Mouse (Mus musculus) MEL (cell line): ENCODE results near the gene Cntnap5b. TPM values are rescaled to one million over a fixed set of nuclear protein-coding genes. Genes with fewer than 3 reads are reported as not detected.

Experiments
- DNase-seq: peaks from one replicate; pipeline ENCODE4 v3.0.0; 2011; ENCODE audit warnings: low read depth, low spot score
- H3K27ac ChIP-seq: 2 replicates; pipeline ENCODE4 v1.5.1; 2012; ENCODE audit warnings: low read depth, mild to moderate bottlenecking, control low read depth, low read length, moderate library complexity; ENCODE audit not compliant: control insufficient read depth
- H3K27me3 ChIP-seq, 2 experiments: fragments of 150-350 bp in 1 of 2; sonication (generic) in 1 of 2; 2 replicates each; pipeline ENCODE4 v1.6.1; 2012; ENCODE audit warnings: low read length in 2 of 2, mild to moderate bottlenecking in 2 of 2, improper control_type of control experiment in 1 of 2, moderate library complexity in 1 of 2; ENCODE audit not compliant: insufficient read depth in 2 of 2, control insufficient read depth in 1 of 2
- H3K36me3 ChIP-seq, 2 experiments: 2 replicates each; pipeline ENCODE4 v1.6.1; 2012 to 2014; ENCODE audit warnings: low read length in 2 of 2, improper control_type of control experiment in 1 of 2, inconsistent platforms in 1 of 2, mild to moderate bottlenecking in 1 of 2; ENCODE audit not compliant: insufficient read depth in 2 of 2, control insufficient read depth in 1 of 2
- H3K4me1 ChIP-seq, 2 experiments: fragments of 150-350 bp in 1 of 2; sonication (generic) in 1 of 2; 2 replicates each; pipeline ENCODE4 v1.6.1; 2012; ENCODE audit warnings: low read length in 2 of 2, improper control_type of control experiment in 1 of 2, mild to moderate bottlenecking in 1 of 2; ENCODE audit not compliant: insufficient read depth in 2 of 2, control insufficient read depth in 1 of 2
- H3K4me3 ChIP-seq, 2 experiments: fragments of 150-350 bp in 1 of 2; sonication (generic) in 1 of 2; 2 replicates each; pipeline ENCODE4 v1.5.1; 2012; ENCODE audit warnings: low read depth in 2 of 2, low read length in 2 of 2, mild to moderate bottlenecking in 2 of 2, moderate library complexity in 2 of 2, control low read depth in 1 of 2, improper control_type of control experiment in 1 of 2; ENCODE audit not compliant: control insufficient read depth in 1 of 2, insufficient read depth in 1 of 2
- H3K79me2 ChIP-seq: 2 replicates; pipeline ENCODE4 v1.6.1; 2012; ENCODE audit warnings: mild to moderate bottlenecking, low read length, moderate library complexity; ENCODE audit not compliant: control insufficient read depth, poor library complexity, insufficient read depth
- H3K9ac ChIP-seq: 2 replicates; pipeline ENCODE4 v1.6.1; 2012; ENCODE audit warnings: low read depth, mild to moderate bottlenecking, control low read depth, low read length, moderate library complexity; ENCODE audit not compliant: control insufficient read depth, poor library complexity, severe bottlenecking
- H3K9me3 ChIP-seq: fragments of 150-350 bp; sonication (generic); replicated peaks from 2 replicates; pipeline ENCODE4 v1.6.1; 2012; ENCODE audit warnings: mild to moderate bottlenecking, low read length, improper control_type of control experiment, moderate library complexity; ENCODE audit not compliant: insufficient read depth
- BHLHE40 ChIP-seq: IDR thresholded peaks from 2 replicates; pipeline ENCODE4 v1.6.1; 2012; ENCODE audit warnings: low read depth, mild to moderate bottlenecking, inconsistent platforms, low read length, improper control_type of control experiment, borderline replicate concordance
- CHD2 ChIP-seq: IDR thresholded peaks from 2 replicates; pipeline ENCODE4 v1.6.1; 2011; ENCODE audit warnings: low read length, improper control_type of control experiment
- CTCF ChIP-seq, 3 experiments: IDR thresholded peaks in 2 of 3; conservative IDR thresholded peaks in 1 of 3; 2 replicates each; pipeline ENCODE4 v1.5.1; 2011 to 2012; ENCODE audit warnings: low read length in 3 of 3, low read depth in 2 of 3, mild to moderate bottlenecking in 2 of 3, improper control_type of control experiment in 1 of 3, inconsistent platforms in 1 of 3, mixed read lengths in 1 of 3, moderate library complexity in 1 of 3; ENCODE audit not compliant: control insufficient read depth in 1 of 3, insufficient read depth in 1 of 3, poor library complexity in 1 of 3, severe bottlenecking in 1 of 3
- E2F4 ChIP-seq: IDR thresholded peaks from 2 replicates; pipeline ENCODE4 v1.6.1; 2011; ENCODE audit warnings: low read depth, low read length, improper control_type of control experiment, borderline replicate concordance
- ELF1 ChIP-seq: IDR thresholded peaks from 2 replicates; pipeline ENCODE4 v1.6.1; 2014; ENCODE audit warnings: low read depth, mild to moderate bottlenecking, inconsistent platforms, low read length, improper control_type of control experiment, moderate library complexity
- EP300 ChIP-seq, 2 experiments: IDR thresholded peaks; 2 replicates each; pipeline ENCODE4 v1.6.1; 2011; ENCODE audit warnings: improper control_type of control experiment in 2 of 2, low read length in 2 of 2, low read depth in 1 of 2, mild to moderate bottlenecking in 1 of 2
- ETS1 ChIP-seq: IDR thresholded peaks from 2 replicates; pipeline ENCODE4 v1.6.1; 2012; ENCODE audit warnings: low read depth, mild to moderate bottlenecking, inconsistent platforms, low read length, improper control_type of control experiment, moderate library complexity
- GABPA ChIP-seq: IDR thresholded peaks from 2 replicates; pipeline ENCODE4 v1.6.1; 2012; ENCODE audit warnings: low read depth, mild to moderate bottlenecking, inconsistent platforms, low read length, improper control_type of control experiment, moderate library complexity
- GATA1 ChIP-seq: IDR thresholded peaks from 2 replicates; pipeline ENCODE4 v1.6.1; 2011; ENCODE audit warnings: low read depth, low read length, improper control_type of control experiment
- KAT2A ChIP-seq: conservative IDR thresholded peaks from 2 replicates; pipeline ENCODE4 v1.6.1; 2012; ENCODE audit warnings: low read depth, low read length, improper control_type of control experiment, inconsistent platforms
- MAZ ChIP-seq: IDR thresholded peaks from 2 replicates; pipeline ENCODE4 v1.6.1; 2012; ENCODE audit warnings: low read depth, mild to moderate bottlenecking, inconsistent platforms, low read length, improper control_type of control experiment
- MYB ChIP-seq: IDR thresholded peaks from 2 replicates; pipeline ENCODE4 v1.6.1; 2011; ENCODE audit warnings: mild to moderate bottlenecking, low read depth, low read length, improper control_type of control experiment
- MYC ChIP-seq: IDR thresholded peaks from 2 replicates; pipeline ENCODE4 v1.6.1; 2011; ENCODE audit warnings: low read depth, mild to moderate bottlenecking, low read length, improper control_type of control experiment, moderate library complexity
- NELFE ChIP-seq: IDR thresholded peaks from 2 replicates; pipeline ENCODE4 v1.6.1; 2011; ENCODE audit warnings: low read depth, low read length, improper control_type of control experiment
- NRF1 ChIP-seq: IDR thresholded peaks from 2 replicates; pipeline ENCODE4 v1.6.1; 2014; ENCODE audit warnings: low read depth, mild to moderate bottlenecking, inconsistent platforms, low read length, improper control_type of control experiment, moderate library complexity; ENCODE audit not compliant: poor library complexity, insufficient read depth, severe bottlenecking
- POLR2A ChIP-seq, 2 experiments: IDR thresholded peaks; 2 replicates each; pipeline ENCODE4 v1.6.1; 2011 to 2012; ENCODE audit warnings: low read length in 2 of 2, mild to moderate bottlenecking in 2 of 2, control low read depth in 1 of 2, improper control_type of control experiment in 1 of 2, low read depth in 1 of 2, moderate library complexity in 1 of 2; ENCODE audit not compliant: control insufficient read depth in 1 of 2, insufficient read depth in 1 of 2, poor library complexity in 1 of 2
- POLR2AphosphoS2 ChIP-seq: IDR thresholded peaks from 2 replicates; pipeline ENCODE4 v1.6.1; 2011; ENCODE audit warnings: low read length, improper control_type of control experiment
- RCOR1 ChIP-seq: IDR thresholded peaks from 2 replicates; pipeline ENCODE4 v1.6.1; 2012; ENCODE audit warnings: low read depth, mild to moderate bottlenecking, inconsistent platforms, low read length, improper control_type of control experiment
- SIN3A ChIP-seq: IDR thresholded peaks from 2 replicates; pipeline ENCODE4 v1.6.1; 2012; ENCODE audit warnings: low read length, improper control_type of control experiment, inconsistent platforms
- SMC3 ChIP-seq: IDR thresholded peaks from 2 replicates; pipeline ENCODE4 v1.6.1; 2011; ENCODE audit warnings: low read depth, low read length, improper control_type of control experiment
- TAL1 ChIP-seq: IDR thresholded peaks from 2 replicates; pipeline ENCODE4 v1.6.1; 2012; ENCODE audit warnings: mild to moderate bottlenecking, inconsistent platforms, low read length, moderate library complexity, mixed read lengths
- TCF12 ChIP-seq: IDR thresholded peaks from 2 replicates; pipeline ENCODE4 v1.6.1; 2014; ENCODE audit warnings: low read depth, mild to moderate bottlenecking, inconsistent platforms, low read length, improper control_type of control experiment, moderate library complexity
- USF2 ChIP-seq, 2 experiments: IDR thresholded peaks; 2 replicates each; pipeline ENCODE4 v1.6.1; 2011 to 2012; ENCODE audit warnings: improper control_type of control experiment in 2 of 2, low read length in 2 of 2, borderline replicate concordance in 1 of 2, inconsistent platforms in 1 of 2, low read depth in 1 of 2, mild to moderate bottlenecking in 1 of 2; ENCODE audit not compliant: insufficient read depth in 1 of 2
- ZC3H11A ChIP-seq: IDR thresholded peaks from 2 replicates; pipeline ENCODE4 v1.6.1; 2012; ENCODE audit warnings: low read depth, mild to moderate bottlenecking, inconsistent platforms, low read length, improper control_type of control experiment
- polyA plus RNA-seq, 2 experiments: library from polyadenylated mRNA; stranded (reverse) in 1 of 2; unstranded in 1 of 2; fragments of >175 nt in 1 of 2; fragments of >200 nt in 1 of 2; gene quantifications; 2 replicates each; pipeline versions ENCODE4 v1.2.1 to v1.2.4; 2012; ENCODE audit warnings: low replicate concordance in 2 of 2, low read depth in 1 of 2; ENCODE audit not compliant: insufficient read length in 2 of 2, insufficient read depth in 1 of 2, missing spikeins in 1 of 2
- total RNA-seq: library from RNA; depleted of rRNA; stranded (reverse); fragments of 300-350 nt; gene quantifications from 2 replicates; pipeline ENCODE4 v1.2.3, GENCODE M21; 2012

The Cntnap5b gene
- total and polyA plus RNA-seq, 3 experiments, result not detected

DNA sequence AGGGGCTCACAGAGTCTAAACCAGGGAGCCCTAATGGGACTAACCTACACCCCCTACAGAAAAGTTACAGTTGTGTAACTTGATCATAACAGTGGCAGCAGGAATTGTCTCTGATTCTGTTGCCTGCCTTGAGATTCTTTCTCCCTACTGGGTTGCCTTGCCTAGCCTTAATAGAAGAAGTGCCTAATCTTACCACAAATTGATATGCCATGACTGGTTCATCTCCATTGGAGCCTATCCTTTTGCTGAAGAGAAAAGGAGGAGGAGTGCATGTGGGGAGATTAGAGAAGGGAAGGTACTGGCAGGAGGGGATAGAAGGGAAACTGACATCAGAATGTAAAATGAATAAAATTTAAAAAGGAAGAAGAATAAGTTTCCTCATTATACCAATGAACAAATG is 621.5 kb downstream of the Cntnap5b start:
- H3K79me2 ChIP-seq, result no peaks in the 10 kb centered on the region
- no peak overlapping the region for H3K9ac ChIP-seq
- H3K27ac ChIP-seq, result peak overlapping the region; percentile 49
- TF ChIP-seq POLR2A (IDR thresholded peaks at IDR 0.05; ENCODE audit: control insufficient read depth in 1 of 2, insufficient read depth in 1 of 2, low read depth in 1 of 2, low read length in 2 of 2, poor library complexity in 1 of 2) (no peak), SMC3 (no peak), ETS1 (0 out of 2 replicates have a peak, but pooled peaks have one; percentile 27), RCOR1 (peak; percentile 66; the same call in 1 of the 2 replicates), NELFE (no peak), GATA1 (peak; percentile 66), MYC (no peak), ZC3H11A (no peak), TCF12 (peak; percentile 57; the same call in 1 of the 2 replicates), GABPA (no peak), KAT2A (no peak), ELF1 (no peak), EP300 (IDR thresholded peaks at IDR 0.05; ENCODE audit: low read depth in 1 of 2, low read length in 2 of 2) (peak; percentile 62 to 63), MYB (no peak), SIN3A (no peak), USF2 (IDR thresholded peaks at IDR 0.05; ENCODE audit: borderline replicate concordance in 1 of 2, insufficient read depth in 1 of 2, low read depth in 1 of 2, low read length in 2 of 2) (no peak), MAZ (no peak), CTCF (IDR thresholded peaks at IDR 0.05 in 2 of 3, conservative IDR thresholded peaks at IDR 0.05 in 1 of 3; ENCODE audit: control insufficient read depth in 1 of 3, insufficient read depth in 1 of 3, low read depth in 2 of 3, low read length in 3 of 3, poor library complexity in 1 of 3, severe bottlenecking in 1 of 3) (no peak)
- TF ChIP-seq, all 39 proteins: peak for 5
- DNase-seq, result peak; percentile 52
- no peaks in the 10 kb centered on the region for H3K27me3 ChIP-seq
- no peaks in the 10 kb centered on the region for H3K9me3 ChIP-seq
- H3K4me3 ChIP-seq, result no peak overlapping the region
- H3K36me3 ChIP-seq, result peaks cover 0 to 15% of the 10 kb centered on the region in 2 experiments; a peak in 2 of 4 replicates
- H3K4me1 ChIP-seq, result peaks cover 2 to 3% of the 10 kb centered on the region in 2 experiments; a peak in 3 of 4 replicates

GRCm38 (mm10) chr1:100416658-100417224 is 644.2 kb downstream of the Cntnap5b start:
- no peaks in the 10 kb centered on the region for H3K9me3 ChIP-seq
- H3K79me2 ChIP-seq, result no peaks in the 10 kb centered on the region
- no peak overlapping the region for H3K27ac ChIP-seq
- no peak overlapping the region for H3K4me3 ChIP-seq
- no peaks in the 10 kb centered on the region for H3K36me3 ChIP-seq
- no peaks in the 10 kb centered on the region for H3K4me1 ChIP-seq
- no peaks in the 10 kb centered on the region for H3K27me3 ChIP-seq
- no peak overlapping the region for H3K9ac ChIP-seq
- TF ChIP-seq MYC (no peak), GABPA (no peak), SMC3 (no peak), KAT2A (no peak), POLR2A (IDR thresholded peaks at IDR 0.05; ENCODE audit: control insufficient read depth in 1 of 2, insufficient read depth in 1 of 2, low read depth in 1 of 2, low read length in 2 of 2, poor library complexity in 1 of 2) (no peak), CTCF (IDR thresholded peaks at IDR 0.05 in 2 of 3, conservative IDR thresholded peaks at IDR 0.05 in 1 of 3; ENCODE audit: control insufficient read depth in 1 of 3, insufficient read depth in 1 of 3, low read depth in 2 of 3, low read length in 3 of 3, poor library complexity in 1 of 3, severe bottlenecking in 1 of 3) (no peak), E2F4 (no peak), CHD2 (no peak), ELF1 (no peak), POLR2AphosphoS2 (no peak), BHLHE40 (no peak), TAL1 (no peak), NRF1 (no peak)
- no peak for DNase-seq
